Mouse (Mus musculus) splenic B cell, adult 2 months (primary cell): ENCODE measurements at regions not wholly inside any gene's neighbourhood (a gene's known extent, or its start where the extent isn't known, plus 50 kb on each side); places are given as distances from the start of the nearest gene placed in this dataset.

Source experiments
- DNase-seq: peaks from one replicate; pipeline ENCODE4 v3.0.0-alpha.2; 2011; ENCODE audit warnings: low read depth, low spot score
- H3K27me3 ChIP-seq: 2 replicates; pipeline ENCODE4 v1.6.1; 2012; ENCODE audit warnings: mild to moderate bottlenecking, low read length, moderate library complexity, mixed read lengths; ENCODE audit not compliant: control insufficient read depth, poor library complexity, insufficient read depth, severe bottlenecking
- H3K36me3 ChIP-seq: 2 replicates; pipeline ENCODE4 v1.6.1; 2012; ENCODE audit warnings: mild to moderate bottlenecking, low read length, moderate library complexity, mixed read lengths; ENCODE audit not compliant: control insufficient read depth, poor library complexity, insufficient read depth, severe bottlenecking

- H3K36me3 ChIP-seq = no peaks in the 10 kb centered on the region
- DNase-seq = no peak
- H3K27me3 ChIP-seq = no peaks in the 10 kb centered on the region
These were observed 230.5 kb upstream of the Eci2 start for GRCm38 (mm10) chr13:35257386-35257785.

- no peak for DNase-seq
- H3K27me3 ChIP-seq = no peaks in the 10 kb centered on the region
- H3K36me3 ChIP-seq = no peaks in the 10 kb centered on the region
These were observed 231.8 kb upstream of the Eci2 start for GRCm38 (mm10) chr13:35258720-35259119.

GRCm38 (mm10) chr13:35283959-35284358 lies 257.1 kb upstream of the Eci2 start:
- no peaks in the 10 kb centered on the region for H3K36me3 ChIP-seq

GRCm38 (mm10) chr13:35302088-35302487 lies 275.2 kb upstream of the Eci2 start:
- no peaks in the 10 kb centered on the region for H3K36me3 ChIP-seq
- no peak for DNase-seq

More at GRCm38 (mm10) chr13:35283959-35284358, 257.1 kb upstream of the Eci2 start:
- H3K27me3 ChIP-seq = no peaks in the 10 kb centered on the region
- no peak for DNase-seq

GRCm38 (mm10) chr13:35316772-35317171 lies 289.9 kb upstream of the Eci2 start:
- peaks cover 2% of the 10 kb centered on the region; the same call in 1 of the 2 replicates for H3K36me3 ChIP-seq
- H3K27me3 ChIP-seq = no peaks in the 10 kb centered on the region
- DNase-seq = peak; percentile 18

More at GRCm38 (mm10) chr13:35302088-35302487, 275.2 kb upstream of the Eci2 start:
- no peaks in the 10 kb centered on the region for H3K27me3 ChIP-seq

- Histone ChIP-seq H3K36me3 (no peaks in the 10 kb centered on the region), H3K27me3 (no peaks in the 10 kb centered on the region)
- DNase-seq = no peak
These were observed 299.9 kb upstream of the Eci2 start for GRCm38 (mm10) chr13:35326682-35327242.

GRCm38 (mm10) chr13:35328320-35328719 lies 301.4 kb upstream of the Eci2 start:
- no peak for DNase-seq
- H3K27me3 ChIP-seq = no peaks in the 10 kb centered on the region
- no peaks in the 10 kb centered on the region for H3K36me3 ChIP-seq

GRCm38 (mm10) chr13:35330926-35331325 lies 304.0 kb upstream of the Eci2 start:
- DNase-seq = no peak
- no peaks in the 10 kb centered on the region for H3K36me3 ChIP-seq
- no peaks in the 10 kb centered on the region for H3K27me3 ChIP-seq

GRCm38 (mm10) chr13:35345507-35346129 lies 314.0 kb upstream of the Cdyl start:
- DNase-seq = no peak
- Histone ChIP-seq H3K27me3 (no peaks in the 10 kb centered on the region), H3K36me3 (no peaks in the 10 kb centered on the region)

GRCm38 (mm10) chr13:35348283-35348682 lies 311.4 kb upstream of the Cdyl start:
- DNase-seq = no peak

GRCm38 (mm10) chr13:35359345-35359744 lies 300.3 kb upstream of the Cdyl start:
- DNase-seq = no peak
- Histone ChIP-seq H3K36me3 (no peaks in the 10 kb centered on the region), H3K27me3 (no peaks in the 10 kb centered on the region)

More at GRCm38 (mm10) chr13:35348283-35348682, 311.4 kb upstream of the Cdyl start:
- H3K36me3 ChIP-seq = no peaks in the 10 kb centered on the region
- no peaks in the 10 kb centered on the region for H3K27me3 ChIP-seq

- H3K27me3 ChIP-seq = no peaks in the 10 kb centered on the region
- DNase-seq = no peak
- H3K36me3 ChIP-seq = no peaks in the 10 kb centered on the region
These were observed 282.1 kb upstream of the Cdyl start for GRCm38 (mm10) chr13:35377487-35377886.

- no peak for DNase-seq
- Histone ChIP-seq H3K27me3 (no peaks in the 10 kb centered on the region), H3K36me3 (no peaks in the 10 kb centered on the region)
These were observed 280.1 kb upstream of the Cdyl start for GRCm38 (mm10) chr13:35379500-35379899.

- peak; percentile 8 for DNase-seq
- Histone ChIP-seq H3K36me3 (no peaks in the 10 kb centered on the region), H3K27me3 (no peaks in the 10 kb centered on the region)
These were observed 279.2 kb upstream of the Cdyl start for GRCm38 (mm10) chr13:35380224-35381009.

GRCm38 (mm10) chr13:35381641-35382040 lies 278.0 kb upstream of the Cdyl start:
- no peak for DNase-seq
- no peaks in the 10 kb centered on the region for H3K36me3 ChIP-seq

More at GRCm38 (mm10) chr13:35381641-35382040, 278.0 kb upstream of the Cdyl start:
- H3K27me3 ChIP-seq = no peaks in the 10 kb centered on the region
